Mouse (Mus musculus) urinary bladder, adult 18-20 months (tissue): ENCODE measurements around the gene Btbd1.
"Not testable (repeated sequence)": the region's sequence is repeated elsewhere in the genome, so short reads cannot be mapped to it uniquely, and the experiment has no call there.

Experiments used
- DNase-seq, 2 experiments: peaks; one replicate each; pipeline ENCODE4 v3.0.0; 2022; ENCODE audit warnings: low spot score in 2 of 2, mixed read lengths in 2 of 2

The Btbd1 gene

GRCm38 (mm10) chr7:81849633-81850032, 20.4 kb upstream of the Btbd1 start:
- no peak for DNase-seq

- DNase-seq, result no peak
Observed at GRCm38 (mm10) chr7:81849214-81849613, 20.0 kb upstream of the Btbd1 start.

GRCm38 (mm10) chr7:81847777-81848176, 18.5 kb upstream of the Btbd1 start:
- DNase-seq, result no peak

GRCm38 (mm10) chr7:81847010-81847409, 17.8 kb upstream of the Btbd1 start:
- no peak for DNase-seq

- no peak for DNase-seq
Observed at GRCm38 (mm10) chr7:81846008-81846407, 16.8 kb upstream of the Btbd1 start.

- no peak for DNase-seq
Observed at GRCm38 (mm10) chr7:81845313-81845712, 16.1 kb upstream of the Btbd1 start.

GRCm38 (mm10) chr7:81844801-81845200, 15.6 kb upstream of the Btbd1 start:
- no peak for DNase-seq

- DNase-seq, result no peak
Observed at GRCm38 (mm10) chr7:81843903-81844302, 14.7 kb upstream of the Btbd1 start.

- DNase-seq, result no peak
Observed at GRCm38 (mm10) chr7:81842998-81843397, 13.8 kb upstream of the Btbd1 start.

- DNase-seq, result no peak
Observed at GRCm38 (mm10) chr7:81842141-81842540, 12.9 kb upstream of the Btbd1 start.

GRCm38 (mm10) chr7:81841439-81841838, 12.2 kb upstream of the Btbd1 start:
- DNase-seq, result no peak

GRCm38 (mm10) chr7:81840661-81841181, 11.5 kb upstream of the Btbd1 start:
- DNase-seq, result no peak

- DNase-seq, result no peak
Observed at GRCm38 (mm10) chr7:81839746-81840145, 10.5 kb upstream of the Btbd1 start.

- not testable (repeated sequence) for DNase-seq
Observed at GRCm38 (mm10) chr7:81837771-81838170, 8.5 kb upstream of the Btbd1 start.

GRCm38 (mm10) chr7:81835430-81835829, 6.2 kb upstream of the Btbd1 start:
- no peak for DNase-seq

- DNase-seq, result no peak
Observed at GRCm38 (mm10) chr7:81834847-81835246, 5.6 kb upstream of the Btbd1 start.

- peak in 1 of 2 experiments; percentile 65 for DNase-seq
Observed at GRCm38 (mm10) chr7:81828681-81829378, 401 bp downstream of the Btbd1 start.

GRCm38 (mm10) chr7:81827806-81828667, 1.2 kb downstream of the Btbd1 start:
- no peak for DNase-seq

- no peak for DNase-seq
Observed at GRCm38 (mm10) chr7:81825381-81825780, 3.9 kb downstream of the Btbd1 start.

GRCm38 (mm10) chr7:81824906-81825305, 4.3 kb downstream of the Btbd1 start:
- DNase-seq, result no peak

GRCm38 (mm10) chr7:81806067-81806466, 23.2 kb downstream of the Btbd1 start:
- no peak for DNase-seq

GRCm38 (mm10) chr7:81789095-81789757, 40.0 kb downstream of the Btbd1 start, which contains the start of gene 3110040N11Rik:
TSS of gene 3110040N11Rik (minus strand) at chr7:81789478.
- peak; percentile 68 to 82 for DNase-seq
